Mouse (Mus musculus) intestine, embryonic 15.5 days (tissue): ENCODE results near the gene Nsf. TPM values are rescaled to one million over a fixed set of nuclear protein-coding genes. Genes with fewer than 3 reads are reported as not detected.
"Not testable (repeated sequence)": the region's sequence is repeated elsewhere in the genome, so short reads cannot be mapped to it uniquely, and the experiment has no call there.

Experiments used
- ATAC-seq: fragments of 200-750 bp; cut with Nextera tagmentation; 2 replicates; pipeline ENCODE4 v1.8.0; 2017; ENCODE audit warnings: moderate TSS enrichment, moderate library complexity
- H3K27ac ChIP-seq: fragments of 300-500 bp; sonication (generic); 2 replicates; pipeline ENCODE4 v1.5.1; 2015; ENCODE audit warnings: mild to moderate bottlenecking, inconsistent platforms
- H3K27me3 ChIP-seq: fragments of 300-500 bp; sonication (generic); replicated peaks from 2 replicates; pipeline ENCODE4 v1.6.1; 2015; ENCODE audit warnings: inconsistent platforms
- H3K36me3 ChIP-seq: fragments of 300-500 bp; sonication (generic); 2 replicates; pipeline ENCODE4 v1.6.1; 2015; ENCODE audit warnings: inconsistent platforms
- H3K4me1 ChIP-seq: fragments of 300-500 bp; sonication (generic); replicated peaks from 2 replicates; pipeline ENCODE4 v1.6.1; 2015; ENCODE audit warnings: inconsistent platforms
- H3K4me2 ChIP-seq: fragments of 300-500 bp; sonication (generic); replicated peaks from 2 replicates; pipeline ENCODE4 v1.6.1; 2015; ENCODE audit warnings: mild to moderate bottlenecking, inconsistent platforms
- H3K4me3 ChIP-seq: fragments of 300-500 bp; sonication (generic); replicated peaks from 2 replicates; pipeline ENCODE4 v1.5.1; 2015; ENCODE audit warnings: inconsistent platforms
- H3K9ac ChIP-seq: fragments of 300-500 bp; sonication (generic); 2 replicates; pipeline ENCODE4 v1.6.1; 2015; ENCODE audit warnings: inconsistent platforms
- H3K9me3 ChIP-seq: fragments of 300-500 bp; sonication (generic); 2 replicates; pipeline ENCODE4 v1.6.1; 2016; ENCODE audit warnings: inconsistent platforms
- WGBS: fragments of 180-500 bp; shearing (Covaris S2); methylation state at CpG from one replicate; pipeline ENCODE4 v1.1.7; 2015; 5-methylcytosine and 5-hydroxymethylcytosine counted together
- polyA plus RNA-seq: library from polyadenylated mRNA; unstranded; fragments of >200 nt; fragmentation: Nextera tagmentation; extraction: Ambion mirVana; gene quantifications from 2 replicates; pipeline ENCODE4 v1.2.1, GENCODE M21; 2015

Gene Nsf
- polyA plus RNA-seq, 1 experiment from 2014 or later, result 47.9 TPM

DNA sequence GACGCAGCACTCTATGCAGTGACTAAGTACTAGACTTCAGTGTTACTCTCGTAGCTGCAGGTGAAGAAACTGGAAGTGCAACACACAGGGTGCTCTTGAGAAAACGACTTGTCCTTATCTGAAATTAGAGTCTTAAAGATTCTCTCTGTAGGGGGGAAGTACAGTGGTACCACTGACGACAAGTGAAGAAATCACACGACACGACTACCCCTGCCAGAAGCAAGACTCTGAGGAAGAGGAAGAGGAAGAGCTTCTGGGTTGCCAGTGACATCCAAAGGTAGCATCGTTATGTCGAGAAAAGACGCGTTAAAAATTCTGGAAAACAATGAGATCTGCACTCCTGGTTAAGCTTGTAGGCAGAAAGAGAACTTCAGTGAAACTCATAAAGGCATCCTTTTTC is 70.1 kb downstream of the Nsf start:
- peaks cover 9% of the 10 kb centered on the region for H3K36me3 ChIP-seq
- H3K4me2 ChIP-seq, result no peak overlapping the region
- 90% methylated on average over 10 of the region's 10 CpGs for whole genome bisulfite sequencing
- no peaks in the 10 kb centered on the region for H3K9me3 ChIP-seq
- no peak overlapping the region for H3K9ac ChIP-seq
- no peaks in the 10 kb centered on the region for H3K27me3 ChIP-seq
- no peak overlapping the region for H3K27ac ChIP-seq
- H3K4me3 ChIP-seq, result no peak overlapping the region
- no peaks in the 10 kb centered on the region for H3K4me1 ChIP-seq
- ATAC-seq, result no peak

DNA sequence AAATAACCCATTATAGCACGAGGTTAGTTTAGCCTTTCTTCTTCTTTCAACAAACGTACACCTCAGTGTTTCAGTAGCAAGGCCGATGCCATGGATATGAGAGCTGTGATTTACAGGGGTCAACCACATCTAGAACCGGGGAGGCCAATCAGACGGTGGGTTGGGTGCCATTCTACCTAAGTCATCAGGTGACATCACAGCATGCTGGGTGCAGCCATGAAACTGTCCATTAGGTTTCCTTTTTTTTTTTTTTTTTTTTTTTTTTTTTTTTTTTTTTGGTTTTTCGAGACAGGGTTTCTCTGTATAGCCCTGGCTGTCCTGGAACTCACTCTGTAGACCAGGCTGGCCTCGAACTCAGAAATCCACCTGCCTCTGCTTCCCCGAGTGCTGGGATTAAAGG is 74.4 kb downstream of the Nsf start:
- H3K9me3 ChIP-seq, H3K27me3 ChIP-seq, H3K4me1 ChIP-seq, ATAC-seq, H3K4me2 ChIP-seq, H3K27ac ChIP-seq, H3K4me3 ChIP-seq, H3K9ac ChIP-seq: not testable (repeated sequence)
- peaks cover 14% of the 10 kb centered on the region for H3K36me3 ChIP-seq
- 90% methylated on average over 7 of the region's 8 CpGs for WGBS

DNA sequence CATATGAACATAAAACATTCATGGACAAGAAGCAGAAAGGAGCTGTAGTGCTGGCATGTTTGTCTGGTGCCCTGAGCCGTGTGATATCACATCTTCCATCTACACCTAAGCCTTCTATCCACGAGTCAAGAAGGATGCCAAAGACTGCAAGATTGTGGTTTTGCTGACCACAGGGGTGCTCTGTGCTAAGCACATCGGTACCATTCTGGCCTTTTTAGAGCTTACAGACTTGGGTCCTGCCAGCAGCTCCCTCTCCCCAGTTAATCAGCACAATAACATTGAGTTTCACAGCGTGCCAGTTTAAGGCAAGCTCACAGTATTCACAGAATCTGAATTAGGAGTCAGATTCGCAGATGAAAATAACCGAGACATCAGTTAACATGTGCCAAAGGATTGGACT is 75.4 kb downstream of the Nsf start:
- Histone ChIP-seq H3K9me3 (no peaks in the 10 kb centered on the region), H3K27ac (no peak overlapping the region), H3K4me3 (no peak overlapping the region), H3K4me1 (no peaks in the 10 kb centered on the region), H3K36me3 (peaks cover 16% of the 10 kb centered on the region), H3K9ac (no peak overlapping the region), H3K4me2 (no peak overlapping the region), H3K27me3 (no peaks in the 10 kb centered on the region)
- WGBS, result 84% methylated on average over 6 of the region's 6 CpGs
- ATAC-seq, result no peak

DNA sequence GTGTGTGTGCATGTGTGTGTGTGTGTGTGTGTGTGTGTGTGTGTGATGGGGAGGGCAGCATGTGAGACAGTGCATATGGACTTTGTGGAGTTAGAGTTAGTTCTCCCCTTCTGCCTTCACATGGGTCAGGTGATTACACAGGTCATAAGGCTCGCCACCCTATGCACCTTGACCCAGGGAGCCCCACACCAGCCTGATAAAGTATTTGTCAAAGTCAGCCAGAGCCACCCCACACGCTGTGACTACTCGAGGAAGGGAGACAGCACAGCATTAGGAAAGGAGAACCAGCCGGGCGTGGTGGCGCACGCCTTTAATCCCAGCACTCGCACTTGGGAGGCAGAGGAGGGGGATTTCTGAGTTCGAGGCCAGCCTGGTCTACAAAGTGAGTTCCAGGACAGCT is 83.5 kb downstream of the Nsf start:
- Histone ChIP-seq H3K27me3 (no peaks in the 10 kb centered on the region), H3K36me3 (peaks cover 12% of the 10 kb centered on the region), H3K27ac (no peak overlapping the region), H3K9me3 (no peaks in the 10 kb centered on the region), H3K4me2 (no peak overlapping the region), H3K4me1 (0 out of 2 replicates have a peak, but pooled peaks cover 2% of the 10 kb centered on the region), H3K9ac (no peak overlapping the region), H3K4me3 (no peak overlapping the region)
- ATAC-seq, result no peak
- 77% methylated on average over 9 of the region's 9 CpGs for WGBS

DNA sequence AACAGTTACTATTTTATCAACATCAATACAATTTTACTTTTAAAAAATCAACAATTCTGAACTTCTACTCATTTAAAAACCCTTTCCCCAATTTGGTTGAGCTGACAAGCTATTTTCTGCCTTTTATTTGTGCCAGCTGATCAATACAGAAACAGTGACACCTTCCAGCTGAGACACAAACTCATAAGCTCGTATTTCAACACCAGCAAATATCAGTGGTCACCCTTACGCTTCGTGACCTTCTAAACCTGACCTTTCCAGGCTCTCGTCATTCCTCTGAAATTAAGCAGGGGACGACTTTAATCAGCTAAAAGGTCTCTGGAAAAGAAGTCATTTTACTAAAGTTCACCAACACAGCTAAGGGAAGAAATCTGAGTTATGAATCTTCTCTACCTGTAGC is 86.2 kb downstream of the Nsf start:
- Histone ChIP-seq H3K9me3 (no peaks in the 10 kb centered on the region), H3K27ac (no peak overlapping the region), H3K4me1 (0 out of 2 replicates have a peak, but pooled peaks cover 2% of the 10 kb centered on the region), H3K9ac (no peak overlapping the region), H3K4me2 (no peak overlapping the region), H3K27me3 (no peaks in the 10 kb centered on the region), H3K36me3 (peaks cover 6% of the 10 kb centered on the region; the same call in 1 of the 2 replicates), H3K4me3 (no peak overlapping the region)
- ATAC-seq, result no peak
- WGBS, result 69% methylated on average over 5 of the region's 5 CpGs

DNA sequence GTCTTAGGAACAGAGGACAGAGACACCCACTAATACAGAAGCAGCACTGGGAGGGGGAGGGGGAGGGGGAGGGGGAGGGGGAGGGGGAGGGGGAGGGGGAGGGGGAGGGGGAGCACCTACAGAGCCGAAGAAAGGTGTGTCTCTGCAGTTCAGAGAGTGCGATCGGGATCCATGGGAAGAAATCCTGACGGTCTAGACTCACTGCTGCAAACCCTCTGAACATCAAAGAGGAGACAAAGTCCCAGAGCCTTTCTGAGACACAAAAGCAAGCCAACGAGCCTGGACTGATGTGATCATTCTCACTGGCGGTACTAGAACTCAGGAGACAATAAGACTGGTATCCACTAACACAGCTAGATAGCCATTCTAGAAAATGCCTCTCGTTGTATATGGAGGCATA is 88.5 kb downstream of the Nsf start:
- WGBS, result 79% methylated on average over 7 of the region's 7 CpGs
- H3K36me3 ChIP-seq, result no peaks in the 10 kb centered on the region
- no peak overlapping the region for H3K9ac ChIP-seq
- ATAC-seq, result no peak
- no peak overlapping the region for H3K27ac ChIP-seq
- H3K27me3 ChIP-seq, result no peaks in the 10 kb centered on the region
- H3K4me2 ChIP-seq, result no peak overlapping the region
- H3K9me3 ChIP-seq, result no peaks in the 10 kb centered on the region
- 0 out of 2 replicates have a peak, but pooled peaks cover 2% of the 10 kb centered on the region for H3K4me1 ChIP-seq
- H3K4me3 ChIP-seq, result no peak overlapping the region

DNA sequence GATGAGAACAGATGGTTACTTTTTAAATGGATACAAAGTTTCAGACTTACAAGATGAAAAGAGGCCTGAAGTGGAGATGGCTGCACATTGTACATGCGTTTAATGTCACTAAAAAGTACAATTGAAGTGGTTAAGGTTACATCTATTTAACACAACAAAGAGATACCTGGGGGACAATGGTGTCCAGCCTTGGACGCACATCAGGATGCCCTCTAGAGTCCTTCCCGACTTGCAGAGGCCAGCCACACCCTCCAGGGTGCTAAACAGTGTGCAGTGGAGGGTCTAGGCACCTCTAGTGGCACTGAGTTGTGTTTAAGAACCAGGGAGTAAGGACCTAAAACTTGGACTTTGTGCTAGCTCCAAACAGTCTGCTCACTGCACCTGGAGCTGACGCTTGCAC is 89.4 kb downstream of the Nsf start:
- Histone ChIP-seq H3K27me3 (no peaks in the 10 kb centered on the region), H3K27ac (no peak overlapping the region), H3K4me1 (0 out of 2 replicates have a peak, but pooled peaks cover 2% of the 10 kb centered on the region), H3K36me3 (no peaks in the 10 kb centered on the region), H3K4me2 (no peak overlapping the region), H3K4me3 (no peak overlapping the region), H3K9ac (no peak overlapping the region), H3K9me3 (no peaks in the 10 kb centered on the region)
- 88% methylated on average over 4 of the region's 4 CpGs for WGBS
- ATAC-seq, result no peak

DNA sequence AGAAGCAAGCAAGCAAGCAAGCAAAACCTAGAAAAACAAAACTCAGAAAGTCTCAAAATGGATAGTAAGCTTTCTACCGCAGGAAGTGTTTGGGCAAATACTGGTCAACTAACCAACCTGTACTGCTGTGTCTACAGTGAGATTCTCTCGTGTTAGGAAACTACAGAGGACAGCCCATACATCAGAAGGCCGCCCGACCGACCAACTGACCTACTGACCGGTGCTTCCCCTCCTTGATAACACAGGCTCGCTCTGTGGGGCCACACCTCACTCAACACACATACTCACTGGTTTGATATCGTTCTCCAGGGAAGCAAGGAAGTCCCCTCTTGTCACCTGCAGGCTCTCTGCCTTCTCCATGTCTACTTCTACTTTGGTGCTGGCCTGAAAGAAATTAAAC is 90.9 kb downstream of the Nsf start:
- H3K27me3 ChIP-seq, result no peaks in the 10 kb centered on the region
- WGBS, result 69% methylated on average over 8 of the region's 8 CpGs
- no peaks in the 10 kb centered on the region for H3K36me3 ChIP-seq
- no peak overlapping the region for H3K4me2 ChIP-seq
- no peak overlapping the region for H3K4me3 ChIP-seq
- H3K4me1 ChIP-seq, result no peaks in the 10 kb centered on the region
- ATAC-seq, result no peak
- no peaks in the 10 kb centered on the region for H3K9me3 ChIP-seq
- H3K9ac ChIP-seq, result no peak overlapping the region
- H3K27ac ChIP-seq, result no peak overlapping the region

DNA sequence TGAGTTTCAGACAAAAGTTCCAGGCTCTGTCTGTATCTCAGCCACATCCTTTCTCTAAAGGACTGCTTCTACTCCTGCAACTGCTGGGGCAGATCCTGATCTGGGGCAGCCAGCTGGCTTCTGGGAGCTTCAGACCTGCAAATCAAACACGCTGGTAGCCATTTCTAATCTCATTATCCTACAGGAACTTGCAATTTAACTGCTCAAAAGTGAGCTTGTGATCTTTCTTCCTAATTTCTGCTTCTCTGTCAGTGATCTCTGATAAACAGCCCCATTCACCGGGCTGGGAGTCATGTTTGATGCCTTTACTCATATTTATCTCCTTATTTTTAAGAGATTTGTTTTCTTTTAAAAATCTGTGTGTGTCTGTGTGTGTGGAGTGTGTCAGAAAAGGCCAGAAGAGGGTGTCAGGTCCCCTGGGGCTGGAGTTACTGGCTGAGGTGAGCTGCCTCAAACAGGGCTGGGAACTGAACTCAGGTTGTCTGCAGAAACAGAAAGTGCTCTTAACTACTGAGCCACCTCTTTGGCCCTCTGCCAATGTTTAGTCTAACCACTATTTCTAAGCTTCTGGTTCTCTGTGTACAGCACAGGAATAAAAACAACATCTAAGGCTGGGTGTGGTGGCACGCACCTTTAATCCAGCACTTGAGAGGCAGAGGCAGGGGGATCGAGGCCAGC is 93.8 kb downstream of the Nsf start:
- WGBS, result 73% methylated on average over 4 of the region's 4 CpGs
- no peak for ATAC-seq

DNA sequence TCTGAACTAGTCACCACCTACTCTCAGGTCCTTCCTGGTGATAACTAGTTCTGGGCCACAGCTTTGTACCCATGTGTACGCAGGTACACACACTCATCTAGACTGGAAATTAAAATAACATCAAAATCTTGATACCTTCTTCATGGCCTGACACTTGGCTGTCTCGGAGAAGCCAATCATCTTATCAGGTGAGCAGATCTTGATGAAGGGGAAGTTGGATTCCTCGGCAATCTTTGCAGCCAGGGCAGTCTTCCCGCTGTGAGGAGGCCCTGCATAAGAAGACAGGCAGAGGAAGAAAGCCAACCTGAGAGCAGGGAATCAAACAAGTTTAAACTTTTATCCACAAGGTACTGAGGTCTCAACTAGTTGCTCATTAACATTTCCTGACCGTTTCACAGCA is 95.1 kb downstream of the Nsf start:
- no peak overlapping the region for H3K9ac ChIP-seq
- H3K4me2 ChIP-seq, result no peak overlapping the region
- H3K4me3 ChIP-seq, result no peak overlapping the region
- H3K27me3 ChIP-seq, result no peaks in the 10 kb centered on the region
- H3K36me3 ChIP-seq, result no peaks in the 10 kb centered on the region
- no peak overlapping the region for H3K27ac ChIP-seq
- no peaks in the 10 kb centered on the region for H3K4me1 ChIP-seq
- H3K9me3 ChIP-seq, result no peaks in the 10 kb centered on the region
- WGBS, result 51% methylated on average over 5 of the region's 5 CpGs
- no peak for ATAC-seq

More for the DNA sequence above, 93.8 kb downstream of the Nsf start:
- Histone ChIP-seq H3K9me3 (no peaks in the 10 kb centered on the region), H3K4me2 (no peak overlapping the region), H3K4me3 (no peak overlapping the region), H3K36me3 (no peaks in the 10 kb centered on the region), H3K9ac (no peak overlapping the region), H3K4me1 (no peaks in the 10 kb centered on the region), H3K27ac (no peak overlapping the region), H3K27me3 (no peaks in the 10 kb centered on the region)

DNA sequence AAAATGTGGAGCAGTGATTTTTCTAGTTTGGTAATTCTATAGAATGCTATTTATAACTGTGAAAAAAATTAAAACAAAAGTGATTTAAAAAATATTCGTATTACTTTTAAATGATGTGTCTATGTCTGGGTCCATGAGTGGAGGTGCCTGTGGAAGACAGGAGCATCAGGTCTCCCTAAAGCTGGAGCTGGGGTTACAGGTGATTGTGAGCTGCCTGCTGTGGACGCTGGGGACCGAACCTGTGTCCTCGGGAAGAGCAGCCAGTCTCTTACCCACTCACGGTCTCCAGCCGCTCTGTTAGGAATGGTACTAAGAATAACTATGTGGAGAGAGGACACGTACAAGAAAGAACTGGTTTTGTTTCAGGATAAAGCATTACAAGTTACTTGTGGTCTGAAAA is 97.2 kb downstream of the Nsf start:
- Histone ChIP-seq H3K4me3 (no peak overlapping the region), H3K9ac (no peak overlapping the region), H3K4me2 (no peak overlapping the region), H3K4me1 (no peaks in the 10 kb centered on the region), H3K9me3 (no peaks in the 10 kb centered on the region), H3K27ac (no peak overlapping the region), H3K27me3 (no peaks in the 10 kb centered on the region), H3K36me3 (no peaks in the 10 kb centered on the region)
- ATAC-seq, result no peak
- WGBS, result 93% methylated on average over 7 of the region's 7 CpGs

DNA sequence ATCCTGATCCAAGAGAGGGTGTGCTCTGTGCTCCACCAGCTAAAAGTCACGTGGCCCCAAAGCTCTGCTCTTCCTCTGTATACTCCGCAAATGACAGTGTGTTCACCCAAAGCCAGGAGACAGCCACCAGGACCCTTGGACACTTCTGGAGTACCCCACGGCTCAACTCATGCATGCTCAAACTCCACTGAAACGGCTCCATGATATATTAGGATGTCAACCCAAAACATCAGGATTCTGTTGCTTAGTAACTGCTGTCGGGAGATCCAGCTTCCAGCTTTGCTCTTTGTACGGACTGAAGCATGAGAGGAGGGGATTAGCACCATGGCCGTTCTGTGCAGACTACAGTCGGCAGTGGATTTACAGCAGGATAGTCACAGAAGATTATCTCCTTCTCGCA is 99.6 kb downstream of the Nsf start:
- Histone ChIP-seq H3K9me3 (no peaks in the 10 kb centered on the region), H3K4me1 (no peaks in the 10 kb centered on the region), H3K27ac (no peak overlapping the region), H3K9ac (no peak overlapping the region), H3K4me2 (no peak overlapping the region), H3K36me3 (no peaks in the 10 kb centered on the region), H3K4me3 (no peak overlapping the region), H3K27me3 (no peaks in the 10 kb centered on the region)
- WGBS, result 63% methylated on average over 9 of the region's 9 CpGs
- ATAC-seq, result no peak

DNA sequence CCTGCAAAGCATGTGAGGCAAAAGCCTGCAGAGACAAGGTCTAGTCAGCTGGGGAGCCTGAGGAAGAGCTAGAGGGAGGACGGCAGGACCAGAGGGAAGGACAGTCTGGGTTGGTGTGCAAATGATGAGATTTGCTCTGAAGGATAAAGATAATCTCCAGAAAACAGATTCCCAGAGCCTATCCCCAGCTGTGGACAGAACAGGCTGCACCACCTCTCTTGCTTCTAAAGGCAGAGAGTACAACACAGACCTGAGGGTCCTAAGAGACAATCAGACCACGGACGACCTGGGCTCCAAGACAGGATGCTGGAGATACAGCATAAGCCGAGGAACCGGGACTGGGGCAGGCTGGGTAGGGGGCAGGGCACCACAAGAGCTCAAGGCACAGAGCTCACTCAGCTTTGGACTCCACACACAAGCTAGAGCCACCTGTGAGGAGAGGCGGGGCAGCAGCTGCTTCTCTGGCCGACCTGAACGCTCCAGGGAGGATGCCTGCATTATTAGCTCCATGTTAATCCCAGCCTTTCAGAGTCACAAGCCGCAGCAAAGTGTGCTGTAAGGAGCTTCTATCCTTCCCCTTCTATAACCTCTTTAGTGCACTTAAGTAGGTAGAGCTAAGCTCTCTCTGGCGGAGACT is 100.5 kb downstream of the Nsf start:
- no peaks in the 10 kb centered on the region for H3K4me1 ChIP-seq
- no peaks in the 10 kb centered on the region for H3K9me3 ChIP-seq
- no peak overlapping the region for H3K27ac ChIP-seq
- H3K27me3 ChIP-seq, result no peaks in the 10 kb centered on the region
- no peak overlapping the region for H3K4me2 ChIP-seq
- 57% methylated on average over 10 of the region's 10 CpGs for WGBS
- H3K4me3 ChIP-seq, result no peak overlapping the region
- H3K9ac ChIP-seq, result no peak overlapping the region
- no peak for ATAC-seq
- H3K36me3 ChIP-seq, result no peaks in the 10 kb centered on the region; the same call in 1 of the 2 replicates
